Mouse (Mus musculus): ENCODE results near the gene 2210016F16Rik. TPM values are rescaled to one million over a fixed set of nuclear protein-coding genes. Genes with fewer than 3 reads are reported as not detected.

The 2210016F16Rik gene
- total and polyA plus RNA-seq, 3 experiments = 0.51 to 5.3 TPM; not detected in 1

GRCm38 (mm10) chr13:58372278-58373152 lies 12.5 kb downstream of the 2210016F16Rik start:
- Histone ChIP-seq H3K27ac (ENCODE audit: insufficient read depth, low read depth) (no peak overlapping the region), H3K4me1 (ENCODE audit: control insufficient read depth in 1 of 2, insufficient read depth in 2 of 2) (no peaks in the 10 kb centered on the region), H3K36me3 (replicated peaks in 1 of 2; ENCODE audit: control insufficient read depth in 1 of 2, insufficient read depth in 1 of 2, low read length in 1 of 2) (no peaks in the 10 kb centered on the region), H3K79me2 (replicated peaks; ENCODE audit: control insufficient read depth, extremely low read depth, insufficient read depth, poor library complexity, severe bottlenecking) (no peaks in the 10 kb centered on the region), H3K9me3 (replicated peaks; ENCODE audit: low read length) (no peaks in the 10 kb centered on the region), H3K9ac (ENCODE audit: insufficient read depth, low read depth) (no peak overlapping the region), H3K4me2 (ENCODE audit: insufficient read depth, low read depth, poor library complexity, severe bottlenecking) (no peak overlapping the region), H3K4me3 (replicated peaks in 1 of 3; ENCODE audit: low read depth in 2 of 3, low read length in 2 of 3, poor library complexity in 1 of 3) (no peak overlapping the region), H3K27me3 (replicated peaks) (no peaks in the 10 kb centered on the region)
- in situ Hi-C loops (cut with MboI; ENCODE audit: low pct_ligation_motif_present, low pct_unique_long_range_greater_than_20kb, low sequenced_read_pairs) (no loop called here), dilution Hi-C loops (cut with MboI; ENCODE audit: extremely low pct_ligation_motif_present, extremely low pct_unique_long_range_greater_than_20kb, low sequenced_read_pairs) (no loop called here)
- no peak for DNase-seq (ENCODE audit: extremely low read depth)
- TF ChIP-seq BHLHE40 (IDR thresholded peaks at IDR 0.05; ENCODE audit: low read depth, low read length) (no peak), RAD21 (IDR thresholded peaks at IDR 0.05; ENCODE audit: low read depth, low read length) (no peak), SIN3A (IDR thresholded peaks at IDR 0.05; ENCODE audit: low read length) (no peak), JUN (IDR thresholded peaks at IDR 0.05; ENCODE audit: insufficient read depth, low read depth, low read length) (no peak)

GRCm38 (mm10) chr13:58368835-58369234 lies 16.2 kb downstream of the 2210016F16Rik start:
- dilution Hi-C loops (cut with MboI; ENCODE audit: extremely low pct_ligation_motif_present, extremely low pct_unique_long_range_greater_than_20kb, low sequenced_read_pairs) = no loop called here

GRCm38 (mm10) chr13:58367641-58368040 lies 17.4 kb downstream of the 2210016F16Rik start:
- H3K4me3 ChIP-seq (replicated peaks in 1 of 3; ENCODE audit: low read depth in 2 of 3, low read length in 2 of 3, poor library complexity in 1 of 3) = no peak overlapping the region
- in situ Hi-C loops (cut with MboI; ENCODE audit: low pct_ligation_motif_present, low pct_unique_long_range_greater_than_20kb, low sequenced_read_pairs) = no loop called here
- H3K4me2 ChIP-seq (ENCODE audit: insufficient read depth, low read depth, poor library complexity, severe bottlenecking) = no peak overlapping the region
- H3K79me2 ChIP-seq (replicated peaks; ENCODE audit: control insufficient read depth, extremely low read depth, insufficient read depth, poor library complexity, severe bottlenecking) = no peaks in the 10 kb centered on the region
- dilution Hi-C loops (cut with MboI; ENCODE audit: extremely low pct_ligation_motif_present, extremely low pct_unique_long_range_greater_than_20kb, low sequenced_read_pairs) = no loop called here
- no peak overlapping the region for H3K27ac ChIP-seq (ENCODE audit: insufficient read depth, low read depth)
- H3K9ac ChIP-seq (ENCODE audit: insufficient read depth, low read depth) = no peak overlapping the region
- no peaks in the 10 kb centered on the region for H3K27me3 ChIP-seq (replicated peaks)
- no peak for DNase-seq (ENCODE audit: extremely low read depth)
- H3K36me3 ChIP-seq (replicated peaks in 1 of 2; ENCODE audit: control insufficient read depth in 1 of 2, insufficient read depth in 1 of 2, low read length in 1 of 2) = no peaks in the 10 kb centered on the region
- no peaks in the 10 kb centered on the region for H3K4me1 ChIP-seq (ENCODE audit: control insufficient read depth in 1 of 2, insufficient read depth in 2 of 2)
- TF ChIP-seq MYC (IDR thresholded peaks at IDR 0.05; ENCODE audit: low read depth, low read length) (no peak), CHD1 (IDR thresholded peaks at IDR 0.05; ENCODE audit: low read depth, low read length) (no peak), MEF2A (IDR thresholded peaks at IDR 0.05; ENCODE audit: borderline replicate concordance, low read depth, low read length) (no peak), MAFK (IDR thresholded peaks at IDR 0.05; ENCODE audit: insufficient replicate concordance, low read length) (no peak), ELF1 (IDR thresholded peaks at IDR 0.05; ENCODE audit: low read depth, low read length) (no peak), POLR2A (IDR thresholded peaks at IDR 0.05; ENCODE audit: low read depth, low read length) (no peak), NRF1 (IDR thresholded peaks at IDR 0.05; ENCODE audit: low read depth, low read length) (no peak), MXI1 (IDR thresholded peaks at IDR 0.05; ENCODE audit: low read depth, low read length) (no peak), POLR2AphosphoS2 (IDR thresholded peaks at IDR 0.05; ENCODE audit: low read depth, low read length) (no peak), CTCF (conservative IDR thresholded peaks at IDR 0.05 in 1 of 2, IDR thresholded peaks at IDR 0.05 in 1 of 2; ENCODE audit: low read depth in 2 of 2, low read length in 2 of 2) (no peak), ZKSCAN1 (IDR thresholded peaks at IDR 0.05; ENCODE audit: borderline replicate concordance, low read depth, low read length) (no peak), EP300 (IDR thresholded peaks at IDR 0.05; ENCODE audit: low read length) (no peak), GABPA (IDR thresholded peaks at IDR 0.05; ENCODE audit: insufficient replicate concordance, low read depth, low read length) (no peak)
- peaks cover 4% of the 10 kb centered on the region for H3K9me3 ChIP-seq (replicated peaks; ENCODE audit: low read length)

More at GRCm38 (mm10) chr13:58368835-58369234, 16.2 kb downstream of the 2210016F16Rik start:
- Histone ChIP-seq H3K9me3 (replicated peaks; ENCODE audit: low read length) (no peaks in the 10 kb centered on the region), H3K27me3 (replicated peaks) (no peaks in the 10 kb centered on the region), H3K9ac (ENCODE audit: insufficient read depth, low read depth) (no peak overlapping the region), H3K4me1 (ENCODE audit: control insufficient read depth in 1 of 2, insufficient read depth in 2 of 2) (no peaks in the 10 kb centered on the region), H3K36me3 (replicated peaks in 1 of 2; ENCODE audit: control insufficient read depth in 1 of 2, insufficient read depth in 1 of 2, low read length in 1 of 2) (no peaks in the 10 kb centered on the region), H3K79me2 (replicated peaks; ENCODE audit: control insufficient read depth, extremely low read depth, insufficient read depth, poor library complexity, severe bottlenecking) (no peaks in the 10 kb centered on the region), H3K4me2 (ENCODE audit: insufficient read depth, low read depth, poor library complexity, severe bottlenecking) (no peak overlapping the region), H3K4me3 (replicated peaks in 1 of 3; ENCODE audit: low read depth in 2 of 3, low read length in 2 of 3, poor library complexity in 1 of 3) (no peak overlapping the region), H3K27ac (ENCODE audit: insufficient read depth, low read depth) (no peak overlapping the region)
- TF ChIP-seq MAFK (IDR thresholded peaks at IDR 0.05; ENCODE audit: insufficient replicate concordance, low read length) (0 out of 2 replicates have a peak, but pooled peaks have one; percentile 50), ZC3H11A (IDR thresholded peaks at IDR 0.05; ENCODE audit: low read depth, low read length) (no peak)
- in situ Hi-C loops (cut with MboI; ENCODE audit: low pct_ligation_motif_present, low pct_unique_long_range_greater_than_20kb, low sequenced_read_pairs) = no loop called here
- no peak for DNase-seq (ENCODE audit: extremely low read depth)
